ENCODE assay signal across 8 mouse cellular contexts in the genomic region with DNA sequence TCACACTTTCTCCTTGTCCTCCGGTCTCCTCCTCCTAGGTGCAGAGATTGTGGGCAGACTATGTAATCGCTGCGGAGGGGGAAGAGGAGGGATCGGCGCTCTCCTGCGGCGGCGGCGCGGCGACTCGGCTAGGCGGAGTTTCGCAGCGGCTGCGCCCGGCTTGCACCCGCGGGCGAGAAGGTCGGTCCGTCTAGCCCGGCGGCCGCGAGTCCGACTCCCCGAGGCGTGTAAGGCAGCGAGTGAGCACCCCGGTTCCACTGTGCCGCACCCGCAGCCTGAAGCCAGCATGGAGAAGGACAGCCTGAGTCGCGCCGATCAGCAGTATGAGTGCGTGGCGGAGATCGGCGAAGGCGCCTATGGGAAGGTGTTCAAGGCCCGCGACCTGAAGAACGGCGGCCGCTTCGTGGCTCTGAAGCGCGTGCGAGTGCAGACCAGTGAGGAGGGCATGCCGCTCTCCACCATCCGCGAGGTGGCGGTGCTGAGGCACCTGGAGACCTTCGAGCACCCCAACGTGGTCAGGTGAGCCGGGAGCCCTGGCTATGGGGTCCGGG. TPM values are rescaled to one million over a fixed set of nuclear protein-coding genes. Genes with fewer than 3 reads are reported as not detected.
DNase-seq lines count a peak whose midpoint lies in the region; ATAC-seq lines count a peak whose summit lies in the region.

No protein-coding gene starts in this region.

- H3K9ac ChIP-seq in forebrain, embryonic 11.5 days (ENCODE audit: low read length), result peak overlapping the region; percentile 56
- peak overlapping the region; percentile 95 for H3K9ac ChIP-seq in heart, embryonic 16.5 days (ENCODE audit: low read length)
- H3K9ac ChIP-seq in liver, embryonic 16.5 days (ENCODE audit: low read depth, low read length), result peak overlapping the region; percentile 71
- H3K9ac ChIP-seq in neural tube, embryonic 11.5 days (ENCODE audit: low read length), result peak overlapping the region; percentile 62
- H3K9ac ChIP-seq in stomach, embryonic 16.5 days (ENCODE audit: low read length), result peak overlapping the region; percentile 84

- H3K4me3 ChIP-seq in forebrain, embryonic 11.5 days (ENCODE audit: low read depth, low read length), result peak overlapping the region; percentile 52
- peak overlapping the region; percentile 74 for H3K4me3 ChIP-seq in heart, embryonic 16.5 days (ENCODE audit: low read length)
- peak overlapping the region; percentile 74 for H3K4me3 ChIP-seq in liver, embryonic 16.5 days (ENCODE audit: low read depth, low read length)
- H3K4me3 ChIP-seq in neural tube, embryonic 11.5 days (ENCODE audit: low read depth, low read length), result peak overlapping the region; percentile 57
- peak overlapping the region; percentile 83 for H3K4me3 ChIP-seq in stomach, embryonic 16.5 days (replicated peaks; ENCODE audit: low read length)

- no peaks in the 10 kb centered on the region; the same call in 1 of the 2 replicates for H3K27me3 ChIP-seq in forebrain, embryonic 11.5 days (ENCODE audit: control insufficient read depth, insufficient read depth, low read length)
- H3K27me3 ChIP-seq in heart, embryonic 16.5 days (ENCODE audit: control insufficient read depth, insufficient read depth, low read length), result no peaks in the 10 kb centered on the region
- H3K27me3 ChIP-seq in liver, embryonic 16.5 days (ENCODE audit: control insufficient read depth, insufficient read depth, low read depth, low read length), result no peaks in the 10 kb centered on the region; the same call in 1 of the 2 replicates
- H3K27me3 ChIP-seq in neural tube, embryonic 11.5 days (ENCODE audit: control insufficient read depth, insufficient read depth, low read length), result peaks cover 16% of the 10 kb centered on the region; the same call in 1 of the 2 replicates
- H3K27me3 ChIP-seq in stomach, embryonic 16.5 days (ENCODE audit: control insufficient read depth, insufficient read depth, low read length), result no peaks in the 10 kb centered on the region

- H3K4me2 ChIP-seq in forebrain, embryonic 11.5 days (ENCODE audit: low read depth, low read length, severe bottlenecking), result peak overlapping the region; percentile 57
- H3K4me2 ChIP-seq in heart, embryonic 16.5 days (ENCODE audit: low read depth, low read length), result peak overlapping the region; percentile 93
- H3K4me2 ChIP-seq in liver, embryonic 16.5 days (ENCODE audit: low read depth, low read length), result peak overlapping the region; percentile 91
- H3K4me2 ChIP-seq in neural tube, embryonic 11.5 days (ENCODE audit: low read depth), result peak overlapping the region; percentile 89
- H3K4me2 ChIP-seq in stomach, embryonic 16.5 days (ENCODE audit: low read depth, low read length), result peak overlapping the region; percentile 96

- H3K4me1 ChIP-seq in forebrain, embryonic 11.5 days (replicated peaks; ENCODE audit: control insufficient read depth, insufficient read depth, low read length), result peaks cover 6% of the 10 kb centered on the region; the same call in 1 of the 2 replicates
- peaks cover 3% of the 10 kb centered on the region; the same call in 1 of the 2 replicates for H3K4me1 ChIP-seq in heart, embryonic 16.5 days (ENCODE audit: control insufficient read depth, insufficient read depth, low read length)
- no peaks in the 10 kb centered on the region; the same call in 1 of the 2 replicates for H3K4me1 ChIP-seq in liver, embryonic 16.5 days (ENCODE audit: control insufficient read depth, low read depth, low read length)
- H3K4me1 ChIP-seq in neural tube, embryonic 11.5 days (ENCODE audit: control insufficient read depth, insufficient read depth, low read length), result 0 out of 2 replicates have a peak, but pooled peaks cover 3% of the 10 kb centered on the region
- H3K4me1 ChIP-seq in stomach, embryonic 16.5 days (ENCODE audit: control insufficient read depth, insufficient read depth, low read length), result no peaks in the 10 kb centered on the region

- H3K27ac ChIP-seq in forebrain, embryonic 11.5 days (ENCODE audit: low read depth, low read length), result no peak overlapping the region; the same call in 1 of the 2 replicates
- peak overlapping the region; percentile 89 for H3K27ac ChIP-seq in heart, embryonic 16.5 days (ENCODE audit: low read length)
- H3K27ac ChIP-seq in liver, embryonic 16.5 days (ENCODE audit: low read length), result peak overlapping the region; percentile 79
- H3K27ac ChIP-seq in neural tube, embryonic 11.5 days (ENCODE audit: low read depth, low read length), result no peak overlapping the region
- H3K27ac ChIP-seq in stomach, embryonic 16.5 days (ENCODE audit: low read length), result peak overlapping the region; percentile 93

- ATAC-seq in forebrain, embryonic 11.5 days (replicated peaks; ENCODE audit: low FRiP score), result peak; percentile 58
- ATAC-seq in heart, embryonic 16.5 days (replicated peaks; ENCODE audit: extremely low read depth, insufficient read depth, low FRiP score), result peak; percentile 62
- ATAC-seq in liver, embryonic 16.5 days (ENCODE audit: low read depth), result peak; percentile 83
- peak; percentile 46 for ATAC-seq in neural tube, embryonic 11.5 days (ENCODE audit: insufficient read depth, low FRiP score, low TSS enrichment)
- peak; percentile 79 for ATAC-seq in stomach, embryonic 16.5 days (ENCODE audit: insufficient read depth, low FRiP score)

- H3K36me3 ChIP-seq in forebrain, embryonic 11.5 days (ENCODE audit: control insufficient read depth, insufficient read depth, low read length), result no peaks in the 10 kb centered on the region
- H3K36me3 ChIP-seq in heart, embryonic 16.5 days (ENCODE audit: control insufficient read depth, insufficient read depth), result 0 out of 2 replicates have a peak, but pooled peaks cover 4% of the 10 kb centered on the region
- no peaks in the 10 kb centered on the region for H3K36me3 ChIP-seq in liver, embryonic 16.5 days (ENCODE audit: control insufficient read depth, insufficient read depth)
- no peaks in the 10 kb centered on the region for H3K36me3 ChIP-seq in neural tube, embryonic 11.5 days (ENCODE audit: control insufficient read depth, insufficient read depth, low read length)
- no peaks in the 10 kb centered on the region; the same call in 1 of the 2 replicates for H3K36me3 ChIP-seq in stomach, embryonic 16.5 days (ENCODE audit: control insufficient read depth, insufficient read depth, low read length)

- no peaks in the 10 kb centered on the region for H3K9me3 ChIP-seq in forebrain, embryonic 11.5 days (ENCODE audit: control insufficient read depth, low read length)
- H3K9me3 ChIP-seq in heart, embryonic 16.5 days (replicated peaks; ENCODE audit: control insufficient read depth, low read length), result no peaks in the 10 kb centered on the region
- H3K9me3 ChIP-seq in liver, embryonic 16.5 days (replicated peaks; ENCODE audit: control insufficient read depth, low read length), result no peaks in the 10 kb centered on the region
- no peaks in the 10 kb centered on the region for H3K9me3 ChIP-seq in neural tube, embryonic 11.5 days (ENCODE audit: control insufficient read depth, low read length)
- H3K9me3 ChIP-seq in stomach, embryonic 16.5 days (replicated peaks; ENCODE audit: control insufficient read depth, low read length), result no peaks in the 10 kb centered on the region

- peak; percentile 68 to 79 for DNase-seq in CD8-positive naive resting alpha-beta T cell, adult 2 months (ENCODE audit: low read depth in 2 of 2, low spot score in 2 of 2)
- DNase-seq in c-Kit-negative CD71-positive TER-119-positive erythroid progenitor cells, embryonic 14.5 days (ENCODE audit: low read depth, low spot score), result peak; percentile 41
- DNase-seq in forebrain, embryonic 11.5 days (ENCODE audit: low spot score), result peak; percentile 90
- DNase-seq in kidney, postnatal 25 days, result peak; percentile 93 to 94
- DNase-seq in neural tube, embryonic 11.5 days (ENCODE audit: low spot score), result peak; percentile 85

- WGBS in forebrain, embryonic 11.5 days, result under 1% methylated on average over 58 of the region's 58 CpGs
- under 1% methylated on average over 46 of the region's 58 CpGs for WGBS in heart, embryonic 16.5 days
- WGBS in liver, embryonic 16.5 days (ENCODE audit: insufficient replicate concordance), result under 1% methylated on average over 55 of the region's 58 CpGs
- under 1% methylated on average over 55 of the region's 58 CpGs for WGBS in neural tube, embryonic 11.5 days
- WGBS in stomach, embryonic 16.5 days, result under 1% methylated on average over 57 of the region's 58 CpGs

RNA-seq across cellular contexts. Expression of gene Cdk6, which starts 2.9 kb away (rescaled TPM):
- polyA plus RNA-seq in forebrain, embryonic 11.5 days (2014; fragmentation: Nextera tagmentation; extraction: Ambion mirVana), result 21.3 and 24.5 TPM in 2 replicates
- polyA plus RNA-seq in heart, embryonic 16.5 days (2015; fragmentation: Nextera tagmentation; extraction: Ambion mirVana), result 37.7 and 39.3 TPM in 2 replicates
- polyA plus RNA-seq in liver, embryonic 16.5 days (2015; fragmentation: Nextera tagmentation; extraction: Ambion mirVana), result 15.8 and 16.0 TPM in 2 replicates
- 12.2 and 14.1 TPM in 2 replicates for polyA plus RNA-seq in neural tube, embryonic 11.5 days (2014; fragmentation: Nextera tagmentation; extraction: Ambion mirVana)
- 22.6 and 25.9 TPM in 2 replicates for polyA plus RNA-seq in stomach, embryonic 16.5 days (2015; fragmentation: Nextera tagmentation; extraction: Ambion mirVana)

Comparison
In these comparisons a context has a peak if more than half of its experiments do, and no peak if none do; other contexts are left out.
1. DNase-seq: peak in every context shown above with its lines; median percentile 94 in kidney, postnatal 25 days; 90 in forebrain, embryonic 11.5 days; 85 in neural tube, embryonic 11.5 days; 74 in CD8-positive naive resting alpha-beta T cell, adult 2 months; 41 in c-Kit-negative CD71-positive TER-119-positive erythroid progenitor cells, embryonic 14.5 days.
2. H3K27ac ChIP-seq: peak in heart, embryonic 16.5 days (single experiment), liver, embryonic 16.5 days (single experiment) and stomach, embryonic 16.5 days (single experiment); none in forebrain, embryonic 11.5 days (single experiment) and neural tube, embryonic 11.5 days (single experiment).
3. Peak in every context shown above with its lines, with median percentiles within 50 percentile points of each other: ATAC-seq, H3K4me2 ChIP-seq, H3K4me3 ChIP-seq and H3K9ac ChIP-seq.